Mouse (Mus musculus) kidney, adult 2 months (tissue): ENCODE data around the gene Bhlha15.

Source experiments
- CTCF ChIP-seq: fragments of 200-500 bp; conservative IDR thresholded peaks from 2 replicates; pipeline ENCODE4 v1.5.1; 2011; ENCODE audit warnings: low read depth, mild to moderate bottlenecking, control low read depth, low read length, moderate library complexity, mixed read lengths; ENCODE audit not compliant: insufficient read depth, insufficient read length
- POLR2A ChIP-seq: fragments of 200-500 bp; IDR thresholded peaks from one replicate; pipeline ENCODE4 v1.6.1; 2011; ENCODE audit warnings: low read depth, low read length, control low read depth

DNA sequence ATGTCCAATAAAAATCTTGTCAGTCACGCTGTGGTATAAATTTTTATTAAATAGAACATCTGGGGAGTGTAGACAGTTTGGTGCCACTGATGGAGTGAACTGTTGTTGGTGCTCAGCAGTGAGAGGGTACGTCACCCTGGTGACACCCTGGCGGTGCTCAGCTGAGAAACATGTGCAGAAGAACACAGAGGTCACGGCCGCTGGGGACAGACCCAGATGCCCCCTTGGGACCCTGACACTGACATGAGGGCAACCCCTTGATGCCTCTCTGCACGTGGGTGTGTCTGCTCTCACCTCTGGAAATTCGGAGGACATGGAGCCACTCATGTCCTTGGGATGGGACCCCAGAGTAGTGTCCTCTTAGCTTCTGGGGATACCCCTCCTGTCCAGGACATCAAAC, 4.3 kb downstream of the Bhlha15 start:
- TF ChIP-seq POLR2A, result no peak
- TF ChIP-seq CTCF, result no peak
